8 mouse cellular contexts compared by ENCODE assay signal in the genomic region with DNA sequence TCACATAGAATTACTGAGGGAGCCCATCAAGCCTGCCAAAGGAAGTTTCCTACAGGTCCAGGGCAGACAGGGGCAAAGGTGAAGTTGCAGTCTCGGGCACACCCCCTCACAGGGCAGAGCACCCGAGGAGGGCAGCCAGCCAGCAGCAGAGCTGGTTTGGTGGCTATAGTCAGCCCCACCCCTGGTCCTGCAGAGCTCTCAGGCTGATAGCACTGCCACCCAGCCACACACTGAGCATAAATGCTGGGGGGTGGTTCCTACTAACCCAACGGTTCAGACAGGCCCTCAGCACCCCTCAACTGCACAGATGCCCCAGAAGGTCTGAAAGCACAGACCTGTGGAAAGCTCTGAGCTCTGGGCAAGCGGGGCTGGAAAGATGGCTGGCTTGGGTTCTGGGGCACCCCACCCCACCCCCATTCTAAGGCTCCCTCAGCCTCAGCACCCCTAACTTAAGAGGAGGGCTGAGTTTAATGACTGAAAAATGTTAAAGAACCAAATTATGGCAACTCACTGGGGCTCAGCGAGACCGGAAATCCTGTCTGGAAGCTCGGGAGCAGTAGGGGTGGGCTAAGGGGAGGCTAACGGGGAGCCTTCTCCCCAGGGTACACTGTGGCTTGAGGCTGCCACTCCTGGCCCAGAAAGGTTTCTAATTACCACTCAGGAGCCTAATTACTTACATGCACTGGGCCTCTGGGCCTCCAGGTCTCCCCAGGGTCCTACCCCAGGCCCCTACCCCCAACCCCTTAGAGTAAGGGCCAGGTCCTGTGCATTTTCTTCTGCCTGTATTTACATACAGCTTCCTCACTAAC. TPM values are rescaled to one million over a fixed set of nuclear protein-coding genes. Genes with fewer than 3 reads are reported as not detected.
A peak's percentile ranks its signal among the peaks of the same experiment; 100 is the strongest.
DNase-seq lines count a peak whose midpoint lies in the region; ATAC-seq and TF ChIP-seq lines count a peak whose summit lies in the region.

No protein-coding gene starts in this region.

- peak overlapping the region; percentile 86 for H3K27ac ChIP-seq in heart, postnatal 0 days (ENCODE audit: low read depth)

- H3K4me2 ChIP-seq in heart, postnatal 0 days (ENCODE audit: low read depth, low read length) = peak overlapping the region; percentile 50

- no peak for TF ChIP-seq CTCF in heart, postnatal 0 days (IDR thresholded peaks at IDR 0.05; ENCODE audit: low read depth)

- H3K36me3 ChIP-seq in heart, postnatal 0 days (replicated peaks; ENCODE audit: control insufficient read depth, insufficient read depth, low read length) = no peaks in the 10 kb centered on the region
- peaks cover 75% of the 10 kb centered on the region for H3K36me3 ChIP-seq in megakaryocyte, embryonic 14.5 days (replicated peaks; ENCODE audit: low read length)

- H3K4me1 ChIP-seq in heart, postnatal 0 days (ENCODE audit: control insufficient read depth, insufficient read depth) = peaks cover 59% of the 10 kb centered on the region
- H3K4me1 ChIP-seq in megakaryocyte, embryonic 14.5 days = peaks cover 100% of the 10 kb centered on the region

- no peaks in the 10 kb centered on the region for H3K9me3 ChIP-seq in heart, postnatal 0 days (replicated peaks; ENCODE audit: control insufficient read depth, low read length)
- no peaks in the 10 kb centered on the region for H3K9me3 ChIP-seq in megakaryocyte, embryonic 14.5 days

- peak; percentile 46 for ATAC-seq in heart, postnatal 0 days (ENCODE audit: insufficient read depth, low read depth)

- no peak overlapping the region for H3K4me3 ChIP-seq in heart, postnatal 0 days (ENCODE audit: low read depth, low read length)
- H3K4me3 ChIP-seq in megakaryocyte, embryonic 14.5 days (replicated peaks) = peak overlapping the region; percentile 98

- WGBS in heart, postnatal 0 days = 28% methylated on average over 8 of the region's 8 CpGs

- no peaks in the 10 kb centered on the region for H3K27me3 ChIP-seq in heart, postnatal 0 days (ENCODE audit: control insufficient read depth, insufficient read depth, low read length)
- no peaks in the 10 kb centered on the region for H3K27me3 ChIP-seq in megakaryocyte, embryonic 14.5 days (replicated peaks)

- TF ChIP-seq EP300 in heart, postnatal 0 days (IDR thresholded peaks at IDR 0.05; ENCODE audit: low read depth) = no peak

- peak; percentile 58 for DNase-seq in thymus, postnatal 14 days
- DNase-seq in thymus, postnatal 0 days (ENCODE audit: low spot score) = no peak
- DNase-seq in heart, postnatal 0 days (ENCODE audit: low spot score) = no peak
- peak; percentile 66 to 75 for DNase-seq in kidney, postnatal 4 days
- DNase-seq in thymus, postnatal 4 days = peak; percentile 51
- DNase-seq in gastrocnemius, postnatal 10 days = no peak
- DNase-seq in left cerebral cortex, adult 11 months (ENCODE audit: low spot score) = no peak

- no peak overlapping the region; the same call in 1 of the 2 replicates for H3K9ac ChIP-seq in heart, postnatal 0 days (replicated peaks; ENCODE audit: low read depth, low read length)

RNA-seq across cellular contexts. Expression of a gene that starts 14.6 kb away (rescaled TPM):
- 94.7 and 98.5 TPM in 2 replicates for polyA plus RNA-seq in thymus, postnatal 0 days (2015; fragmentation: Nextera tagmentation; extraction: Ambion mirVana)
- total RNA-seq in heart, postnatal 0 days (2014; rRNA removed; ENCODE audit: low replicate concordance) = 44.6 and 54.2 TPM in 2 replicates
- polyA plus RNA-seq in heart, postnatal 0 days (2015; fragmentation: Nextera tagmentation; extraction: Ambion mirVana) = 10.8 and 13.9 TPM in 2 replicates
- 400 and 436 TPM in 2 replicates for polyA plus RNA-seq in megakaryocyte, embryonic 14.5 days (2012; ENCODE audit: insufficient read depth, low replicate concordance)
- total RNA-seq in gastrocnemius, postnatal 10 days (2021) = 10 to 100 TPM; 19.3 to 31.7 TPM

RNA-seq across cellular contexts. Expression of a gene that starts 18.3 kb away (rescaled TPM):
- 0.16 TPM in 1 of 2 replicates, not detected in the other for polyA plus RNA-seq in thymus, postnatal 0 days (2015; fragmentation: Nextera tagmentation; extraction: Ambion mirVana)
- 0.15 TPM in 1 of 2 replicates, not detected in the other for total RNA-seq in heart, postnatal 0 days (2014; rRNA removed; ENCODE audit: low replicate concordance)
- polyA plus RNA-seq in heart, postnatal 0 days (2015; fragmentation: Nextera tagmentation; extraction: Ambion mirVana) = not detected in 2 replicates
- polyA plus RNA-seq in megakaryocyte, embryonic 14.5 days (2012; ENCODE audit: insufficient read depth, low replicate concordance) = not detected in 2 replicates
- not detected for total RNA-seq in gastrocnemius, postnatal 10 days (2021)

RNA-seq across cellular contexts. Expression of a gene that starts 32.8 kb away (rescaled TPM):
- polyA plus RNA-seq in thymus, postnatal 0 days (2015; fragmentation: Nextera tagmentation; extraction: Ambion mirVana) = 0.18 TPM in 1 of 2 replicates, not detected in the other
- total RNA-seq in heart, postnatal 0 days (2014; rRNA removed; ENCODE audit: low replicate concordance) = not detected in 2 replicates
- polyA plus RNA-seq in heart, postnatal 0 days (2015; fragmentation: Nextera tagmentation; extraction: Ambion mirVana) = 0.07 TPM in 1 of 2 replicates, not detected in the other
- polyA plus RNA-seq in megakaryocyte, embryonic 14.5 days (2012; ENCODE audit: insufficient read depth, low replicate concordance) = 1.1 TPM in 1 of 2 replicates, not detected in the other
- not detected for total RNA-seq in gastrocnemius, postnatal 10 days (2021)

RNA-seq across cellular contexts. Expression of a gene that starts 44.6 kb away (rescaled TPM):
- polyA plus RNA-seq in thymus, postnatal 0 days (2015; fragmentation: Nextera tagmentation; extraction: Ambion mirVana) = 0.37 and 1.1 TPM in 2 replicates
- total RNA-seq in heart, postnatal 0 days (2014; rRNA removed; ENCODE audit: low replicate concordance) = not detected in 2 replicates
- polyA plus RNA-seq in heart, postnatal 0 days (2015; fragmentation: Nextera tagmentation; extraction: Ambion mirVana) = not detected in 2 replicates
- polyA plus RNA-seq in megakaryocyte, embryonic 14.5 days (2012; ENCODE audit: insufficient read depth, low replicate concordance) = not detected in 2 replicates
- total RNA-seq in gastrocnemius, postnatal 10 days (2021) = under 1 TPM in 1 of 2 experiments, not detected in 1; 0.14 TPM

RNA-seq across cellular contexts. Expression of a gene that starts 48.9 kb away (rescaled TPM):
- polyA plus RNA-seq in thymus, postnatal 0 days (2015; fragmentation: Nextera tagmentation; extraction: Ambion mirVana) = 0.05 and 0.08 TPM in 2 replicates
- total RNA-seq in heart, postnatal 0 days (2014; rRNA removed; ENCODE audit: low replicate concordance) = not detected in 2 replicates
- polyA plus RNA-seq in heart, postnatal 0 days (2015; fragmentation: Nextera tagmentation; extraction: Ambion mirVana) = 0.05 TPM in 1 of 2 replicates, not detected in the other
- 1.0 TPM in 1 of 2 replicates, not detected in the other for polyA plus RNA-seq in megakaryocyte, embryonic 14.5 days (2012; ENCODE audit: insufficient read depth, low replicate concordance)
- under 1 TPM; 0.09 TPM for total RNA-seq in gastrocnemius, postnatal 10 days (2021)

Comparison
In these comparisons a context has a peak if more than half of its experiments do, and no peak if none do; other contexts are left out.
1. DNase-seq: peak in thymus, postnatal 14 days (single experiment), kidney, postnatal 4 days (2 of 2) and thymus, postnatal 4 days (single experiment); none in thymus, postnatal 0 days (single experiment), heart, postnatal 0 days (single experiment), gastrocnemius, postnatal 10 days (single experiment) and left cerebral cortex, adult 11 months (single experiment).